Mouse (Mus musculus) lung, postnatal 10 days (tissue): ENCODE data around the gene Blvra.
"Not testable (repeated sequence)": the region's sequence is repeated elsewhere in the genome, so short reads cannot be mapped to it uniquely, and the experiment has no call there.

ENCODE experiments used
- DNase-seq: peaks from one replicate; pipeline ENCODE4 v3.0.0; 2021

Blvra gene

DNA sequence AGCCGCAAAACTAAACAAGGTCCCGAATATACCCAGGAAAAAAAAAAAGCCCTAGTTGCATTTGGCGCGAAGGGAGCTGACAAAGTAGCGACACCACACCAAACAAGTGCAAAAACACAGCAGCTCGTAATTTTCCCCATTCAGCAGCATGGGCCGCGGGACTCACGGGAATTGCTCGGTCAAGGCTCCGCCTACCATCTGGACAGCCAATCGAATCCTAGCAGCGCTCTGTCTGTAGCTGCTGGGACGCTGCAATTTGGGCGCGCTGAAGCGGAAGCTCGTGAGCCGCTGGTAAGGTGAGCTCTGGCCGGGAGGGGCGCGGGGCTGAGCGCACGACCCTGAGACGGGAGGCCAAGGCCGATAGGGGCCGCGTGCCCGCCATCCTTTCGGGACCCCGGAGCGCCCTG is at the start of gene Blvra:
Gene Blvra, plus strand, starts transcription at position 231 of the 407 bp plus-strand sequence.
- peak; percentile 91 for DNase-seq

DNA sequence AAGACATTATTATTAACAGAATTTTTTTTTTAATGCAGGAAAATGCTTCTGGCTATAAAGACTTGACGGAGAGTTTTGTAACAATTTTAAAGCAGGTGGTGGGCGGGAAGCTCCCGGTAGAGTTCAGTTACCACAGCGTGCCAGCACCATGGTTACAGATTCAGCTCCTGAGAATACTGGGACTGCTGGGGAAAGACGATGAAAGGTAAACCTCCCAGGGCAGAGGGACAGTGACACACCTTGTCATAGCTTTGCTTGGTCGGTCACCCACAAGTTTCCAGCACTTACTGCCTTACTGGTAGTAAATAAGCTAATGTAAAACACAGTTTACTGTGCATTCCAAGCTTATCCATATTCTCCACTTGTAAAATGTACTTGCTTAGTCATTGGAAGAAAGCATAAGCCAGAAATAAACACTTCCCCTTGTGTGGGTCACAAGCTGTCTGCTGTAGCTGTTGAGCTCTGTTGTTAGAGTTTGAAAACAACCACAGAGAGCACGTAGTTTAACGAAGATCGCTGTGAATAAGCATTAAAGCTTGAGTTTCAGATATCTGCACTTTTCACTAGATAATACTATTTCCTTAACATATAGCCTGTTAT is 35.4 kb upstream of the Blvra start:
- no peak for DNase-seq

DNA sequence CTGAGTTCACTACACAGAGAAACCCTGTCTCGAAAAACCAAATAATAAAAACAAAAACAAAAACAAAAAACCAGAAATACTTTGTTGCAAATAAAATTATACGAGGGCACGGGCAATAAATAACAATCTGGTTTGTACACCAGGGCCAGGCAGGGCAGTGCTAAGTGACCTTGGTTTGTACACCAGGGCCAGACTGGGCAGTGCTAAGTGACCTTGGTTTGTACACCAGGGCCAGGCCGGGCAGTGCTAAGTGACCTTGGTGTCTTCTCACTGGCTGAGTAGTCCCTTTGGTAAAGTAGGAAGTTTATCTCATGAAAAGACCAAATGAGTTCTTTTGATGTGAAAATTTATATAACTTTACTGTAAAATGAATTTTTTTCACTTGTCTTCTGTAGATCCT is 33.2 kb upstream of the Blvra start:
- DNase-seq: no peak

DNA sequence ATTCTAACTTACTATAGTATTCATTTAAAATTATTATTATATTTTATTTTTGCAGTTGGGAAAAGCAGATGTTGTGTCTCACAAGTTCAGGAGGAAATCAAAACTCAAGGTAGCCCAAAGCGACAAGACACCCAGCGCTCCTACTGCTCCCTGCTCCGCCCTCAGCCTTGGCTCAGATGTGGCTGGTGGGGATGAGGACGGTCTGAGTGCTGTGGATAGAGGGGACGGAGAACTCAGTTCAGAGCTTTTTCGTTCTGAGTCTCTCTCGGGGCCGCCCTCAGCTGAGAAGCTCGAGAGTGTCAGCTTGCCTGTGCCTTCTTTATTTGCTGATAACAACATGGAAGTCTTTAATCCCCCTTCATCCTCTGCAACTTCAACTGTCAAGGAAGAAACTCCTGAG is 9.0 kb upstream of the Blvra start:
- DNase-seq: no peak

DNA sequence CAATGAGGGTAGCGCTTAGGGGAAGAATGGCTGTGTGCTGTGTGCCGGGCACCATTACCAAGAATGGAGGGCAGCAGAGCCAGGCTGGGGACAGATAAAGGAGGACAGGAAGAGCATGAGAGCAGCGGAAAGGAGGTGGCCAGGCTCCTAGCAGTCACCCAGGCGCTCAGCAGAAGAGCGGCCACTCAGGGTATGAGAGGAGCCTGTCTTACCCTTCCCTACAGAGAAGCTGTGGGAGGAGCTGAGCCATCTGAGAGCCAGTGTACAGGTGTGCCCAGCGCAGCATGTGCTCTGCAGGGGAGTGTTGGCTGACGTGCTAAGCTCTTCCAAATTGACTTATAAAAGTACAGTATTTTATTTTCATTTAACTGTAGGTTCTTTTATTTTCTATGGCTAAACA is 1.7 kb upstream of the Blvra start:
- no peak for DNase-seq

DNA sequence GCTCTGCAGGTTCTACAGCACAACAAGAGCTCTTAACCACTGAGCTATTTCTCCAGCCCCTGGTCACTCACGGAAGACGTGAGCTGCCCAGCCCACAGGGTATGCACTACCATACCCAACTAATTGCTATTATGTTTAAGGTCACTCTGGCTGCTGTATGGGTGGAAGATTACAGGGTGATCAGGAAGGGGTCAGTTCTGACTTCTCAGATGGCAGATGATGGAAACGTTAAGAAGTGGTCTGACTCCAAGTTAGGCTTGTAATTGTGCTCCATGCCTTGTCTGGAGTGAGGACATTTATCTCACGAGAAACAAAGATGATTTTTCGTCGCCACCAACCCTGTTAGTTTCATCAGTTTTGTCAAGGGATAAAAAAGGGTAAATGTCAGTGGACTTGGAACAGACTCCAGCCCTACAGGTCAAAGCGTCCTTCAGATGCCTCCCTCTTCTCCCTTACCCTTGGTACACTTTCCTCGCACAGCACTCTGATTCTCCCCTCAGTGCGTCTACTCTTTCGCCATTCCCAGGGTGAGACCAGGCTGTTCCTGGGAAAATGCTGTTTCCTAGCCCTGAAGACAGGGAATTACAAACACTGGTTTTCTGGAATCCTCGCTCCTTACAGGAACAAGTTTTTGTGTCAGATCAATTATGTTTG is 557 bp upstream of the Blvra start:
- DNase-seq: no peak

DNA sequence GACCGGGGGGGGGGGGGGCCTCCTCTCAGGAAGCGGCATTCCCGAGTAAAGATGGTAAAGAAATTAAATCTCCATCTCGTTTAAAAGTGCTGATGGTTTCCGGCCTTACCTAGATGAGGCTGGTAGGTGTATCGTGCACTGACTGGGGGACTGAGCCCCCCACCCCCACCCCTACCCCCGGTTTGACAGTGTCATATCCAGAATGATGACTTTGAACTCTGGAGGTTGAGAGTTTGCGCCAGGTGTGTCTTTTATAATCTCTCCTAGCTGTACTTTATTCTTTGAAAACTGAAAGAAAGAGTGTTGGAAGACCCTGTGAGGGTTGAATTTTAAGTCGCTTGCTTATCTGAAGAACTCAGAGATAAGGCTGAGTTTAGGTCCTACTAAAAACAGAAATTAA is 414 bp downstream of the Blvra start:
- DNase-seq: no peak

DNA sequence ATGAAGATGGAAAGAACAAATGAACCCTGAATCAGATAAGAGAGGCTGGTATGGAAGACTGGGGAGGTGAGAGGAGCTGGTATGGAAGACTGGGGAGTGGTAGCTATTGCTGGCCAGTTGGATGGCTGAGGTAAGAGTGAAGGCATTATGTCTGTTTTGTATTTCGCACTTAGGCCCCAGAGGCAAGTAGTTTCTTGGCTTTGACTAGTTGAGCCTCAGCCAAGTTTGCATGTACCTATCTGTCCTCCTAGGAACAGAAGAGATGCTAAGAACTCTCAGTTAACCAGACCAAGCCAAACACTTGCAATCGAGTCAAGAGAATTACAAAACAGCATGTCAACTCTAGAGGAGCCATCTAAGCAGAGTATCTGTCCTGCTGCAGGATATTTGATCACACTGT is 3.7 kb downstream of the Blvra start:
- DNase-seq: no peak

DNA sequence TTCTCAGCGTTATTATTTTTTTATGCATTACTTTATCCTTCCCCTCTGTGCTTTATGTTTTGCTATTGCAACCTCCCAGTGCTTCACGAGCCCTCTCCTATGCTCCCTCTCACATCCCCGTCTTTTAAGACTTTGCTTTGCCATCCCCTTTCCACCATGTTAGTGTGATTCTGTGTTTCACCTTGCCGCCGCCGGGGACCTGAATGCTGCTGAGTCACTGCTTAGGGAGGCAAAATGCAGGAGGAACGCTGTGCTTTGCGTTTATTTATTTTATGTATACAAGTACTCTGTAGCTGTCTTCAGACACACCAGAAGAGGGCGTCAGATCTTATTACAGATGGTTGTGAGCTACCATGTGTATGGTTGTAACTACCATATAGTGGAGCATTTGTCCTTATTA is 7.1 kb downstream of the Blvra start:
- DNase-seq: no peak

DNA sequence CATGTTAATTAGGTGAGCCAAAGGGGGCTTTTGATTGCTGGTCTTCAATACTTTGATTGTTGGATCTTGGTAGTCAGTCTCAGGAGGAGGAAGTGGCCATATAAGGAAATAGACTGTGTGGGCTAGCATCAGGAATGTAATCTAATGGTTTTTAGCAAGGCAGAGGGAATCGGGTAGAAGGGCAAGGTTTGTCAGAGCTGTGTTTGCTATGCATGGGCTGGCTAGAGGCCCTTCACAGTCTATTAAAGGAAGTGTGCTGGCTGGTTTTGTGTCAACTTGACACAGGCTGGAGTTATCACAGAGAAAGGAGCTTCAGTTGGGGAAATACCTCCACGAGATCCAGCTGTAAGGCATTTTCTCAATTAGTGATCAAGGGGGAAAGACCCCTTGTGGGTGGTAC is 8.6 kb downstream of the Blvra start:
- DNase-seq: peak; percentile 29

DNA sequence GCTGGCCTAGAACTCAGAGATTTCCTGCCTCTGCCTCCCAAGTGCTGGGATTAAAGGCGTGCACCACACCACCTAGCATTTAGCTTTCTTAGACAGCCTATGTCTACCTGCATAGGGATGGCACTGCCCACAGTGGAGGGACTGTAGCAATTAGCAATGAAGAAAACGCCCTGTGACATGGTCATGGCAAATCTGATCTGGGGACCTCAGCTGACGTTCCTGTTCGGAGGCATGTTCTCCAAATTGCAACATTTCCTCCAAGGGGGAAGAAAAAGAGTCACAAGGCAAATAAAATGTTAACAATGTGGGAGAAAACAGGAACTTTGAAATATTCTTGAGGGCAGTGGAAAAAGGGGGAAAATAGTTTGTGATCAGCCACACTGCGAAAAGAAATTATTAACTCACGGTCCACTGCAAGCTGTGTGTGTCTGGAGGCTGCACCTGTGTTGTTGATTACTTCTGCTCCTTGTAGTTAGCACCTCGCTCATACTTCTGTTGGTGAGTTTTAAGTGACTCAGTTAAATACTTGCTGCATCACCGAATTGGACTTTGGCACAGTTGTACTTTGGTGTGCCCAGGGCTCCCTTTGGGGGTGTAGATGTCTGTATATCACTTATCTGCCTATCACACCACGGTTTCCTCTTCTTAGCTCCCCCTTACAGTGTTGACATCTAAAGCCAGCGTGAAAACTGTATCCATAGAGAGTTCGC is 9.6 kb downstream of the Blvra start:
- DNase-seq: no peak

DNA sequence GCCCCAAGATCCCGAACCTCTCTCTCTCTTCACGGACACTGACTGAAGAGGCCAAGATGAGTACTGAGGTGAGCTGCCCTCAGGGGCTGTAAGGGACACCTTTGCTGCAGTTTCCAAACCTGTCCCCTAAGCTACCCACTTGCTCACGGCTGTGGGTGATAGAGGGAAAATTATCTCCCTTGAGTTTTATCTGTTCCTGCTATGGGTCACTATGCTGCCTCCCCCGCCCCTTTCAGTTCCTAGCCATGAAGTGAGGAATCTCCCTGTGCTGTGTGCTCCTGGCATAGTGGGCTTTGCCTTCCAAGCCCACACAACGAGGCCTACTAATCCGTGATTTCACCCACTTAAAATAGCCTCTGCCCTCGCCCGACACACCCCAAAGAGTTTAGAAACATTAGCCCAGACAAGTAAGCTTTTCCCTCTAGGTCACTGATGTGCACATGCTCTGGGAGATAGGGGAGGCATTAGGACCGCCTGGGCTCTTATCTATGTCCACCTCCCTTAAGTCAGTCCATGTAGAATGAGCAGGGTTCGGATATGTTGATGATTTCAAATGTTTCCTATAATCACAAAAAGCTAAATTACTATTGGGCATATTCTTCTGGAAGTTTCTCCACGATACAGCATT is 10.2 kb downstream of the Blvra start:
- no peak for DNase-seq

DNA sequence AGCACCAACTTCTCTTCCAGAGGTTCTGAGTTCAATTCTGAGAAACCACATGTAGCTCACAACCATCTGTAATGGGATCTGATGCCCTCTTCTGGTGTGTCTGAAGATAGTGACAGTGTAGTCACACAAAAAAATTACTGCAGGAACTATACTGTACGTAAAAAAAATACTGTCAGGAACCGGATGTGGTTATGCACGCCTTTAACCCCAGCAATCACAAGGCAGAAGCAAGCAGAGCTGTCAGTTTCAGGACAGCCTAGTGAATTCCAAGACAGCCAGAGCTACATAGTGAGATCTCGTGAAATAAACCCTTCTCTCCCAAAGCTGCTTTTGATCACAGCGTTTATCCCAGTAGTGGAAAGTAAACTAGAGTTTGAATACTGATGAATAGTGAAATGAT is 15.8 kb downstream of the Blvra start:
- DNase-seq: no peak

DNA sequence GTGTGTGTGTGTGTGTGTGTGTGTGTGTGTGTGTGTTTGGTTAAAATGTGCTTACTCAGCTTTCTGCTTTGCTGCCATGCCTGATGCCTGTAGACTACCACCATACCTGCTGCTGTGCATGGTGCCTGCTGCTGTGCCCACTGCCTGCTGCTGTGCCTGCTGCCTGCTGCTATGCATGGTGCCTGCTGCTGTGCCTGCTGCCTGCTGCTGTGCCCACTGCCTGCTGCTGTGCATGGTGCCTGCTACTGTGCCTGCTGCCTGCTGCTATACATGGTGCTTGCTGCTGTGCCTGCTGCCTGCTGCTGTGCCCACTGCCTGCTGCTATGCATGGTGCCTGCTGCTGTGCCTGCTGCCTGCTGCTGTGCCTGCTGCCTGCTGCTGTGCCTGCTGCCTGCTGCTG is 19.7 kb downstream of the Blvra start:
- DNase-seq: not testable (repeated sequence)

DNA sequence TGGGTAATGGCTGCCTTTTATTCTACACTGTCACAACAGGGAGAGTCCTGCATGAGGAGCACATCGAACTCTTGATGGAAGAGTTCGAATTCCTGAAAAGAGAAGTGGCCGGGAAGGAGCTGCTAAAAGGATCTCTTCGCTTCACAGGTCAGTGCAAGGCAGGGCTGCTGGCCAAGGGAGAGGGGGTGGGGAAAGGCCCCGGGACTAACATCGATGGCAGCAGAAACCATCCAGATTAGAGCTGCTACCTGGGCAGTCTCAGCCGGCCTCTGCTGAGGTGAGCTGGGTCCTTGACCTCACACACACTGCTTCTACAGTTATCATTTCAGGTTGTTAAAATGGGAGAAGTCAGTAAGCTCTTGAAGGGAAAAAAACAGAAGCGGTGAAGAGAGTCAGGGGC is 21.5 kb downstream of the Blvra start:
- no peak for DNase-seq

DNA sequence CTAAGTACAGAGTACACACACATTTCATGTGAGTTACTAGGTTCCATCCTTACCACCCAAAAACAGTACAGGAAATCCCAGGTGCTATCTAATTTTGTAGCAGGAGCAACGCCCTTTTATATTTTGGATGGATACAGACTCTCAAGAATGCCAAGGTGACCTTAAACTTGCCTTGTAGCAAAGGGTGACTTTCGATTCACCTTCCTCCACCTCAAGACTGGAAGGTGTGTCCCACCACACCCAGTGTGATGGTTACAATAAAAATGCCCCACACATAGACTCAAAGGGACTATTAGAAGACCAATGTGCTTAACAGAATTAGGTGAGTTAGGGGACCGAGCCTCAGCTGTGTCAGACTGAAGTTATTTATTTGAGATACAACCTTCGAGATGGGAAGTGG is 38.5 kb downstream of the Blvra start:
- DNase-seq: no peak

DNA sequence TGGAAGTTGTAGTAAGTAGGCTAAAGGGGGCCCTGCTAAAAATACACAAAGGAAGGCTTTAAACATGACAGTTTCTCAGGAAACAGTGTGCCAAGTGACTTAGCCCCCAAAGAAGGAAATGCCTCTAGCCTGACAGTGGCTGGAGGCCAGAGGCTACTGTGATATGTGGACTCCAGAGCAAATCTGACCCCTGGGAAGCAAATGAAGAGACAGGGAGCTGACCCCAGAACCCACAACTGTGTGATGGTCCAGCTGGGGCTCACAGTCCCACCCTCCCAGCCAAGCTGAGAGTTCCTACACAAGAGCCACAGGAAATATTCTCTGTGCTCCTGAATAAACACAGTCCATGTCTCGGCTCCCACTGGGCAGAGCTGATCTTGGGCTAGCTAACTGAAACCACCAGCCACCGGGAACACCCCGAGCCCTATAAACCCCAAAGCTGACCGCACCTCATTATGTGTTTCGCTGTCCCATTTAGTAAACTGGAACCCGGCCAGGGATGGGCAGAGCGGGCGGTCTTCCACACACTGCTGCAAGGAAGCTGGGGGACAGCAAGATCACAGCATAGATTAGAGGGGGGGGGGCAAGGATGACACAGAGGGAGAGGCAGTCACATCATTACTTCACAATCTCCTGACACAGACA is 51.2 kb downstream of the Blvra start:
- DNase-seq: peak; percentile 83

DNA sequence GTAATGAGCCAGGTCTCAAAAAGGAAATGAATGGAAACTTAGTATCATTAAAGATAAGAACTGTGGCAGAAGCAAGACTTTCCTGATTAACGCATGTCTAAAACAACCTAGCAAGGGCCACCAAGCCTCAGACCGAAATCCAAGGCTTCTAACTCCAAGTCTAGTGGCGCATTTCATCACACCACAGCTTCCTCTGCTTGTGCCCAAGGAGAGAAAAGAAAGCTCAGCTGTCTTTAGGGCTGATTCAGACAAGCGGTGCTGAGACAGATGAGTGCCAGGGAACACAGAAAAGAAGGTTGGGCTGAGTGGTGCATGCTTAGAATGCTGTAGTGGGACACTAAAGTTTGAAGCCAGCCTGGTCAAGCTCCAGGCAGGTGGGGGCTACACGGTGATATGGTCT is 58.5 kb downstream of the Blvra start:
- no peak for DNase-seq

DNA sequence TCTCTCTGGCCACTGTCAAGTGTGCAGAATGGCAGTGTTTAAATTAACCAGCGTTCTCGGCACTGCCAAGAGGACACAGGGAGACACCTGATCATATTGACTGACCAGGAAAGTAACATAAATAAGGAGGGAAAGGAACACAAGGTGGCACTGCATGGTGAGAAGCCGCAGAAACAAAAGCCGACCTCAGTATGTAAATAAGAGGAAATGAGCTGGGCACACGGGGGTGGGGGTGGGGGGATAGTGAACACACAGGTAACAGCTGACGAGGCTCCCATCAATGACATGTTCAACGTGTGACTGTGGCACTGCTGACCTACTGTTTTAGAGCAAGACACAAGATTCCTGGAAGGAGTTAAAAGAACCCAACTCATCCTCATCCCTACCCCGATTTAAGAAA is 60.9 kb downstream of the Blvra start:
- no peak for DNase-seq

DNA sequence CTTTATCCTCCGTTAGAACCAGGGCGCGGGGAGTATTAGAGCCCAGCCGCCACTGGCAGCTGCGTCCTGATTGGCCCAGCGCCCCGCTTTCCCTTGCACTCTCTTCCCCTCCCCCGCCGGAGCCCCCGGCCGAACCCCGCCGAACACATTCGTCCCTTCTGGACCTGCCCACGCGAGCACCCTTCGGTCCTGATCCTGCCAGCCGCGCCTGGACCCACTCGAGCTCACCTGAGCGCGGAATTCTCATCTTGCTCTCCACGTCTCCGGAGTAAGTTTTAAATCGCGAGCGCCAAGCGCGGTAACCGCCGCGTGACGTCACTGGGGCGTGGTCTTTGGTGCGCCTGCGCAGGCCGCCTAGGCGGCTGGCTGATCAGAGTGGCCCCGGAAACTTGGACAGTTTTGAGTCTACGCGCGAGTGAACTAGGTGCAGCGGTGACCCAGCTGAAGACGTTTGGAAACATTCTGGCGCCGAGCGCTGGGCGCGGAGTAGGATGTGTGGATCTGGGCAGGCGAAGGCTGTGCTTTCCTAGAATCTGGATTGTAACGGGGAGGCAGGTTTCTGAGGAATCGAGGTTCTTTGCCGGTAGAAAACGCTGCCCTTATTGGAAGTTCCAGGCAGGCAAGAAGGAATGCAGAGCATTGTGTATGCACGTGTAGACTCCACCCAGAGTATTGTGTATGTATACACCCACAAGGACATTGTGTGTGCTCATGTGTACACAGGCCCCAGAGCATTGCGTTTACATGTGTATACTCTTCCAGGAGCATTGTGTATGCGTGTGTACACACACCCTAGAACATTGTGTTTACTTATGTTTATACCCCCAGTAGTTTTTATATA is 63.4 kb downstream of the Blvra start, which contains the start of gene Ncaph:
Gene Ncaph, minus strand, starts transcription at position 334 of the 841 bp plus-strand sequence.
- peak; percentile 95 for DNase-seq

DNA sequence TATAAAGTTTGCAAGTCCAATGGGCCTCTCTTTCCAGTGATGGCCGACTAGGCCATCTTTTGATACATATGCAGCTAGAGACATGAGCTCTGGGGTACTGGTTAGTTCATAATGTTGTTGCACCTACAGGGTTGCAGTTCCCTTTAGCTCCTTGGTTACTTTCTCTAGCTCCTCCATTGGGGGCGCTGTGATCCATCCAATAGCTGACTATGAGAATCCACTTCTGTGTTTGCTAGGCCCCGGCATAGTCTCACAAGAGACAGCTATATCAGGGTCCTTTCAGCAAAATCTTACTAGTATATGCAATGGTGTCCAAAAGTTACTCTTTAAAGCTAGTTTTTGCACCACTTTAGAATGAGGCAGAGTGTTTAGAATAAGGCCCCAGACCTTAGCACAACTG is 64.8 kb downstream of the Blvra start:
- not testable (repeated sequence) for DNase-seq

DNA sequence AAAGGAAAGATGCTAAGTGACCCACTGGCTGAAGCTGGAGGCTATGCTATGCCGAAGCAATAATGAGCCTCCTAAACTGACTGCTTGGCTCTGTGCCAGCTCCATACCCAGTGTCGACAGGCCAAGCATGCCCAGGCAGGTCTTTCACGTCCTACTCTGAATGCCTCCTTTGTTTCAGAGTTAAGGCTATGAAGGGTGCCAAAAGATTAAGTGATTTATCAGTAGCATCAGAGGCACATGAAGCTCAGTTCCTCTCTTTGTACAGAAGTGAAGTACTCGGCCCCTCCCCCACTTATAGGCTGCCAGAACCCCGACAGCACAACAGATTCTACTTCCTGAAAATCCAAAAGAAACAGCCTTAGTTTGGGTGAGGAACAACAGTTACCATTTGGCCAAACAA is 66.5 kb downstream of the Blvra start:
- peak; percentile 77 for DNase-seq
